In genomic region chr14:122465931-122466490, GRCm38 (mm10) we compare ENCODE assay signal across 10 mouse cellular contexts. TPM values are rescaled to one million over a fixed set of nuclear protein-coding genes. Genes with fewer than 3 reads are reported as not detected.
DNase-seq lines count a peak whose midpoint lies in the region; ATAC-seq and TF ChIP-seq lines count a peak whose summit lies in the region.
"Had no signal": no experiment of that assay in that cellular context is flagged by ENCODE, and none has a peak within 500 bp of the region (broad histone marks: within the 10 kb centered on the region; RNA-seq: fewer than 3 reads in every experiment).

No protein-coding gene starts in this region.

- DNase-seq in heart, postnatal 0 days (ENCODE audit: low spot score) = no peak
- no peak for DNase-seq in heart, adult 8-10 months (ENCODE audit: low spot score)
- no peak for DNase-seq in embryonic facial prominence, embryonic 10.5 days (ENCODE audit: low spot score)
- no peak for DNase-seq in midbrain, postnatal 0 days (ENCODE audit: low spot score)
- no peak for DNase-seq in thymus, postnatal 36 days
- no peak for DNase-seq in gastrocnemius, adult 18-20 months (ENCODE audit: low spot score)
- DNase-seq in layer of hippocampus, postnatal 10 days (ENCODE audit: low spot score in 2 of 2) = no peak
- DNase-seq: kidney, postnatal 10 days had no signal

- no peak for TF ChIP-seq EP300 in heart, postnatal 0 days (IDR thresholded peaks at IDR 0.05; ENCODE audit: low read depth)

- no peak overlapping the region for H3K27ac ChIP-seq in heart, postnatal 0 days (ENCODE audit: low read depth)
- H3K27ac ChIP-seq in embryonic facial prominence, embryonic 10.5 days (replicated peaks) = 0 out of 2 replicates have a peak overlapping the region, but pooled peaks have one; percentile 87
- H3K27ac ChIP-seq in hindbrain, embryonic 13.5 days = peak overlapping the region; percentile 92; the same call in 1 of the 2 replicates
- no peak overlapping the region for H3K27ac ChIP-seq in midbrain, postnatal 0 days (ENCODE audit: low read depth, low read length)

- H3K4me1 ChIP-seq in heart, postnatal 0 days (ENCODE audit: control insufficient read depth, insufficient read depth) = peaks cover 14% of the 10 kb centered on the region; the same call in 1 of the 2 replicates
- H3K4me1 ChIP-seq in embryonic facial prominence, embryonic 10.5 days = peaks cover 54% of the 10 kb centered on the region
- H3K4me1 ChIP-seq in hindbrain, embryonic 13.5 days (replicated peaks) = peaks cover 24% of the 10 kb centered on the region
- peaks cover 5% of the 10 kb centered on the region; the same call in 1 of the 2 replicates for H3K4me1 ChIP-seq in midbrain, postnatal 0 days (ENCODE audit: insufficient read depth, low read length)

- no peaks in the 10 kb centered on the region for H3K9me3 ChIP-seq in heart, postnatal 0 days (replicated peaks; ENCODE audit: control insufficient read depth, low read length)
- H3K9me3 ChIP-seq in embryonic facial prominence, embryonic 10.5 days = no peaks in the 10 kb centered on the region
- no peaks in the 10 kb centered on the region for H3K9me3 ChIP-seq in hindbrain, embryonic 13.5 days
- H3K9me3 ChIP-seq in midbrain, postnatal 0 days (ENCODE audit: low read length) = no peaks in the 10 kb centered on the region

- H3K9ac ChIP-seq in heart, postnatal 0 days (replicated peaks; ENCODE audit: low read depth, low read length) = no peak overlapping the region
- H3K9ac ChIP-seq in hindbrain, embryonic 13.5 days = peak overlapping the region; percentile 55; the same call in 1 of the 2 replicates
- H3K9ac ChIP-seq in midbrain, postnatal 0 days (replicated peaks; ENCODE audit: low read length, poor library complexity, severe bottlenecking) = no peak overlapping the region

- TF ChIP-seq CTCF in heart, postnatal 0 days (IDR thresholded peaks at IDR 0.05; ENCODE audit: low read depth) = no peak
- TF ChIP-seq CTCF in midbrain, postnatal 0 days (IDR thresholded peaks at IDR 0.05) = no peak

- H3K27me3 ChIP-seq in heart, postnatal 0 days (ENCODE audit: control insufficient read depth, insufficient read depth, low read length) = peaks cover 100% of the 10 kb centered on the region
- H3K27me3 ChIP-seq in embryonic facial prominence, embryonic 10.5 days (replicated peaks; ENCODE audit: low read depth, poor library complexity, severe bottlenecking) = peaks cover 100% of the 10 kb centered on the region
- peaks cover 97% of the 10 kb centered on the region for H3K27me3 ChIP-seq in hindbrain, embryonic 13.5 days
- peaks cover 46% of the 10 kb centered on the region for H3K27me3 ChIP-seq in midbrain, postnatal 0 days (ENCODE audit: insufficient read depth, low read length)

- 34% methylated on average over 13 of the region's 13 CpGs for WGBS in heart, postnatal 0 days
- WGBS in embryonic facial prominence, embryonic 10.5 days = 25% methylated on average over 13 of the region's 13 CpGs
- 22% methylated on average over 13 of the region's 13 CpGs for WGBS in hindbrain, embryonic 13.5 days
- 30% methylated on average over 13 of the region's 13 CpGs for WGBS in midbrain, postnatal 0 days

- no peak for ATAC-seq in heart, postnatal 0 days (ENCODE audit: insufficient read depth, low read depth)
- ATAC-seq in hindbrain, embryonic 13.5 days (ENCODE audit: low FRiP score) = no peak
- no peak for ATAC-seq in midbrain, postnatal 0 days (ENCODE audit: low FRiP score)

- H3K36me3 ChIP-seq in heart, postnatal 0 days (replicated peaks; ENCODE audit: control insufficient read depth, insufficient read depth, low read length) = no peaks in the 10 kb centered on the region
- H3K36me3 ChIP-seq in embryonic facial prominence, embryonic 10.5 days (replicated peaks) = no peaks in the 10 kb centered on the region
- H3K36me3 ChIP-seq in hindbrain, embryonic 13.5 days = no peaks in the 10 kb centered on the region
- H3K36me3 ChIP-seq in midbrain, postnatal 0 days (ENCODE audit: insufficient read depth, low read length) = no peaks in the 10 kb centered on the region

- peak overlapping the region; percentile 44; the same call in 1 of the 2 replicates for H3K4me3 ChIP-seq in heart, postnatal 0 days (ENCODE audit: low read depth, low read length)
- peak overlapping the region; percentile 72 for H3K4me3 ChIP-seq in embryonic facial prominence, embryonic 10.5 days
- H3K4me3 ChIP-seq in hindbrain, embryonic 13.5 days = peak overlapping the region; percentile 54
- H3K4me3 ChIP-seq in midbrain, postnatal 0 days (ENCODE audit: low read depth, low read length) = peak overlapping the region; percentile 46

- H3K4me2 ChIP-seq in heart, postnatal 0 days (ENCODE audit: low read depth, low read length) = no peak overlapping the region
- peak overlapping the region; percentile 68 for H3K4me2 ChIP-seq in hindbrain, embryonic 13.5 days
- peak overlapping the region; percentile 58 for H3K4me2 ChIP-seq in midbrain, postnatal 0 days (ENCODE audit: low read depth, low read length, poor library complexity, severe bottlenecking)

RNA-seq across cellular contexts. Expression of gene Zic5, which starts 0.5 kb away (rescaled TPM):
- total RNA-seq in heart, postnatal 0 days (2014; rRNA removed; ENCODE audit: low replicate concordance) = not detected in 2 replicates
- polyA plus RNA-seq in heart, postnatal 0 days (2015; fragmentation: Nextera tagmentation; extraction: Ambion mirVana) = not detected in 2 replicates
- total RNA-seq in heart, adult 8-10 months (2022) = not detected
- 6.2 and 6.9 TPM in 2 replicates for polyA plus RNA-seq in embryonic facial prominence, embryonic 10.5 days (2016; fragmentation: Nextera tagmentation; extraction: Ambion mirVana)
- 10.9 and 13.9 TPM in 2 replicates for polyA plus RNA-seq in hindbrain, embryonic 13.5 days (2015; fragmentation: Nextera tagmentation; extraction: Ambion mirVana)
- total RNA-seq in midbrain, postnatal 0 days (2014; rRNA removed) = 10.7 and 24.8 TPM in 2 replicates
- 4.4 and 8.8 TPM in 2 replicates for polyA plus RNA-seq in midbrain, postnatal 0 days (2015; fragmentation: Nextera tagmentation; extraction: Ambion mirVana)
- not detected for total RNA-seq in gastrocnemius, adult 18-20 months (2021)
- total RNA-seq in layer of hippocampus, postnatal 10 days (2021) = 1 to 10 TPM; 4.3 to 5.4 TPM
- total RNA-seq: liver, adult 2 months had no signal
- polyA plus RNA-seq: liver, adult 2 months had no signal

RNA-seq across cellular contexts. Expression of gene Zic2, which starts 9.2 kb away (rescaled TPM):
- not detected in 2 replicates for total RNA-seq in heart, postnatal 0 days (2014; rRNA removed; ENCODE audit: low replicate concordance)
- polyA plus RNA-seq in heart, postnatal 0 days (2015; fragmentation: Nextera tagmentation; extraction: Ambion mirVana) = not detected in 2 replicates
- total RNA-seq in heart, adult 8-10 months (2022) = under 1 TPM in 1 of 4 experiments, not detected in 3; 0.11 TPM
- 2.2 and 2.4 TPM in 2 replicates for polyA plus RNA-seq in embryonic facial prominence, embryonic 10.5 days (2016; fragmentation: Nextera tagmentation; extraction: Ambion mirVana)
- 9.3 and 13.7 TPM in 2 replicates for polyA plus RNA-seq in hindbrain, embryonic 13.5 days (2015; fragmentation: Nextera tagmentation; extraction: Ambion mirVana)
- 69.2 and 106 TPM in 2 replicates for total RNA-seq in midbrain, postnatal 0 days (2014; rRNA removed)
- polyA plus RNA-seq in midbrain, postnatal 0 days (2015; fragmentation: Nextera tagmentation; extraction: Ambion mirVana) = 6.9 and 13.9 TPM in 2 replicates
- total RNA-seq in gastrocnemius, adult 18-20 months (2021) = not detected
- 10 to 100 TPM; 23.7 to 25.4 TPM for total RNA-seq in layer of hippocampus, postnatal 10 days (2021)
- total RNA-seq: liver, adult 2 months had no signal
- polyA plus RNA-seq: liver, adult 2 months had no signal

RNA-seq across cellular contexts. Expression of gene Gm5089, which starts 15.1 kb away (rescaled TPM):
- total RNA-seq in heart, postnatal 0 days (2014; rRNA removed; ENCODE audit: low replicate concordance) = not detected in 2 replicates
- polyA plus RNA-seq in heart, postnatal 0 days (2015; fragmentation: Nextera tagmentation; extraction: Ambion mirVana) = not detected in 2 replicates
- total RNA-seq in heart, adult 8-10 months (2022) = not detected
- 0.50 and 0.56 TPM in 2 replicates for polyA plus RNA-seq in embryonic facial prominence, embryonic 10.5 days (2016; fragmentation: Nextera tagmentation; extraction: Ambion mirVana)
- 1.8 and 3.0 TPM in 2 replicates for polyA plus RNA-seq in hindbrain, embryonic 13.5 days (2015; fragmentation: Nextera tagmentation; extraction: Ambion mirVana)
- total RNA-seq in midbrain, postnatal 0 days (2014; rRNA removed) = 1.9 TPM in 1 of 2 replicates, not detected in the other
- 0.07 TPM in 1 of 2 replicates, not detected in the other for polyA plus RNA-seq in midbrain, postnatal 0 days (2015; fragmentation: Nextera tagmentation; extraction: Ambion mirVana)
- total RNA-seq in gastrocnemius, adult 18-20 months (2021) = not detected
- total RNA-seq in layer of hippocampus, postnatal 10 days (2021) = under 1 TPM; 0.23 to 0.38 TPM
- total RNA-seq: liver, adult 2 months had no signal
- polyA plus RNA-seq: liver, adult 2 months had no signal

RNA-seq across cellular contexts. Expression of gene Gm10837, which starts 24.4 kb away (rescaled TPM):
- not detected in 2 replicates for total RNA-seq in heart, postnatal 0 days (2014; rRNA removed; ENCODE audit: low replicate concordance)
- polyA plus RNA-seq in heart, postnatal 0 days (2015; fragmentation: Nextera tagmentation; extraction: Ambion mirVana) = not detected in 2 replicates
- total RNA-seq in heart, adult 8-10 months (2022) = not detected
- polyA plus RNA-seq in embryonic facial prominence, embryonic 10.5 days (2016; fragmentation: Nextera tagmentation; extraction: Ambion mirVana) = 0.31 TPM in 1 of 2 replicates, not detected in the other
- polyA plus RNA-seq in hindbrain, embryonic 13.5 days (2015; fragmentation: Nextera tagmentation; extraction: Ambion mirVana) = 0.41 and 0.74 TPM in 2 replicates
- total RNA-seq in midbrain, postnatal 0 days (2014; rRNA removed) = 0.19 and 0.38 TPM in 2 replicates
- 0.21 and 0.32 TPM in 2 replicates for polyA plus RNA-seq in midbrain, postnatal 0 days (2015; fragmentation: Nextera tagmentation; extraction: Ambion mirVana)
- total RNA-seq in gastrocnemius, adult 18-20 months (2021) = not detected
- total RNA-seq in layer of hippocampus, postnatal 10 days (2021) = not detected
- total RNA-seq: liver, adult 2 months had no signal
- polyA plus RNA-seq: liver, adult 2 months had no signal

Comparison
In these comparisons a context has a peak if more than half of its experiments do, and no peak if none do; other contexts are left out.
1. H3K27ac ChIP-seq: peak in embryonic facial prominence, embryonic 10.5 days (single experiment) and hindbrain, embryonic 13.5 days (single experiment); none in heart, postnatal 0 days (single experiment) and midbrain, postnatal 0 days (single experiment).
2. RNA of gene Zic2, which starts 9.2 kb away (total RNA-seq): 69.2 to 106 TPM in midbrain, postnatal 0 days and 23.7 to 25.4 TPM in layer of hippocampus, postnatal 10 days; 0.11 TPM in heart, adult 8-10 months, not detected in heart, postnatal 0 days and not detected in gastrocnemius, adult 18-20 months; every median in the first group is over 10 times any median in the second.
3. Peak in every context shown above with its lines, with median percentiles within 50 percentile points of each other: H3K4me3 ChIP-seq.